Mouse (Mus musculus) liver, embryonic 14.5 days (tissue): ENCODE data around the gene Amdhd2. TPM values are rescaled to one million over a fixed set of nuclear protein-coding genes. Genes with fewer than 3 reads are reported as not detected.

Source experiments
- ATAC-seq: fragments of 200-750 bp; cut with Nextera tagmentation; 2 replicates; pipeline ENCODE4 v1.8.0; 2017; ENCODE audit warnings: moderate number of reproducible peaks, mild to moderate bottlenecking, moderate library complexity; ENCODE audit not compliant: insufficient read depth
- DNase-seq, 3 experiments: peaks; one replicate each; pipeline ENCODE4 v3.0.0-alpha.2; 2012 to 2013; ENCODE audit warnings: low read depth in 3 of 3, low spot score in 3 of 3
- H3K27ac ChIP-seq: fragments of 300-500 bp; sonication (generic); 2 replicates; pipeline ENCODE4 v1.5.1; 2014; ENCODE audit warnings: moderate library complexity, mild to moderate bottlenecking, control low read depth, inconsistent platforms
- H3K27me3 ChIP-seq: fragments of 300-500 bp; sonication (generic); 2 replicates; pipeline ENCODE4 v1.6.1; 2014; ENCODE audit warnings: mild to moderate bottlenecking, low read length, moderate library complexity; ENCODE audit not compliant: control insufficient read depth, insufficient read depth
- H3K36me3 ChIP-seq: fragments of 300-500 bp; sonication (generic); replicated peaks from 2 replicates; pipeline ENCODE4 v1.6.1; 2014; ENCODE audit warnings: low read depth; ENCODE audit not compliant: control insufficient read depth, insufficient read depth
- H3K4me1 ChIP-seq, 2 experiments: fragments of 200-500 bp in 1 of 2; fragments of 300-500 bp in 1 of 2; sonication (generic) in 1 of 2; replicated peaks; 2 replicates each; pipeline ENCODE4 v1.6.1; 2012 to 2014; ENCODE audit warnings: antibody characterized with exemption in 1 of 2, inconsistent platforms in 1 of 2, low read length in 1 of 2; ENCODE audit not compliant: control insufficient read depth in 2 of 2, insufficient read depth in 2 of 2
- H3K4me2 ChIP-seq: fragments of 300-500 bp; sonication (generic); 2 replicates; pipeline ENCODE4 v1.6.1; 2014; ENCODE audit warnings: low read depth, mild to moderate bottlenecking, control low read depth, moderate library complexity
- H3K4me3 ChIP-seq, 2 experiments: fragments of 200-500 bp in 1 of 2; fragments of 300-500 bp in 1 of 2; sonication (generic) in 1 of 2; 2 replicates each; pipeline ENCODE4 v1.5.1; 2012 to 2014; ENCODE audit warnings: low read depth in 2 of 2, low read length in 2 of 2, mild to moderate bottlenecking in 2 of 2, control low read depth in 1 of 2, inconsistent platforms in 1 of 2, moderate library complexity in 1 of 2; ENCODE audit not compliant: insufficient read depth in 1 of 2
- H3K9ac ChIP-seq: fragments of 300-500 bp; sonication (generic); replicated peaks from 2 replicates; pipeline ENCODE4 v1.6.1; 2014; ENCODE audit warnings: mild to moderate bottlenecking, control low read depth, moderate library complexity
- H3K9me3 ChIP-seq: fragments of 300-500 bp; sonication (generic); 2 replicates; pipeline ENCODE4 v1.6.1; 2016; ENCODE audit warnings: low read length, mixed read lengths; ENCODE audit not compliant: control insufficient read depth
- CTCF ChIP-seq: IDR thresholded peaks from 2 replicates; pipeline ENCODE4 v1.5.1; 2016; ENCODE audit warnings: antibody characterized with exemption, low read depth, control low read depth
- EP300 ChIP-seq: IDR thresholded peaks from 2 replicates; pipeline ENCODE4 v1.6.1; 2016; ENCODE audit warnings: antibody characterized with exemption, low read depth
- WGBS: fragments of 180-500 bp; shearing (Covaris S2); extraction: QIAGEN DNeasy Blood & Tissue Kit; methylation state at CpG from one replicate; pipeline ENCODE4 v1.1.7; 2014; ENCODE audit not compliant: insufficient replicate concordance; 5-methylcytosine and 5-hydroxymethylcytosine counted together
- polyA plus RNA-seq, 2 experiments: library from polyadenylated mRNA; depleted of rRNA in 1 of 2; stranded (reverse) in 1 of 2; unstranded in 1 of 2; fragments of >200 nt; fragmentation: Nextera tagmentation in 1 of 2; extraction: Ambion mirVana in 1 of 2; gene quantifications; 2 replicates each; pipeline versions ENCODE4 v1.2.1 to v1.2.3; 2012 to 2014

Amdhd2 gene
- polyA plus RNA-seq, 2 experiments, result 11.6 to 17.6 TPM

GRCm38 (mm10) chr17:24119446-24119845 lies 44.1 kb downstream of the Amdhd2 start:
- no peaks in the 10 kb centered on the region for H3K27me3 ChIP-seq
- DNase-seq (no peak), ATAC-seq (no peak)
- H3K9me3 ChIP-seq, result no peaks in the 10 kb centered on the region
- H3K4me2 ChIP-seq, result no peak overlapping the region
- WGBS, result 75% methylated on average over 3 of the region's 3 CpGs
- H3K4me1 ChIP-seq, result peaks cover 0 to 4% of the 10 kb centered on the region in 2 experiments; a peak in 1 of 4 replicates
- H3K4me3 ChIP-seq, result no peak overlapping the region
- no peaks in the 10 kb centered on the region for H3K36me3 ChIP-seq
- H3K9ac ChIP-seq, result no peak overlapping the region
- TF ChIP-seq EP300, result no peak
- H3K27ac ChIP-seq, result no peak overlapping the region

- Histone ChIP-seq H3K27ac (no peak overlapping the region), H3K9ac (no peak overlapping the region), H3K4me3 (no peak overlapping the region), H3K4me1 (no peaks in the 10 kb centered on the region), H3K4me2 (no peak overlapping the region), H3K9me3 (no peaks in the 10 kb centered on the region), H3K27me3 (no peaks in the 10 kb centered on the region), H3K36me3 (peaks cover 14% of the 10 kb centered on the region)
- WGBS, result 82% methylated on average over 4 of the region's 4 CpGs
- ATAC-seq, result no peak
- no peak for TF ChIP-seq CTCF
- no peak for TF ChIP-seq EP300
- DNase-seq, result no peak
Measured at GRCm38 (mm10) chr17:24113031-24113430, 50.5 kb downstream of the Amdhd2 start.

GRCm38 (mm10) chr17:24111256-24111655 lies 52.3 kb downstream of the Amdhd2 start:
- 89% methylated on average over 1 of the region's 1 CpGs for WGBS
- no peak overlapping the region for H3K9ac ChIP-seq
- no peak overlapping the region for H3K4me3 ChIP-seq
- DNase-seq (no peak), ATAC-seq (no peak)
- H3K4me2 ChIP-seq, result no peak overlapping the region
- no peak overlapping the region for H3K27ac ChIP-seq
- peaks cover 14% of the 10 kb centered on the region for H3K36me3 ChIP-seq
- H3K9me3 ChIP-seq, result no peaks in the 10 kb centered on the region
- H3K27me3 ChIP-seq, result no peaks in the 10 kb centered on the region
- TF ChIP-seq EP300 (no peak), CTCF (no peak)
- H3K4me1 ChIP-seq, result no peaks in the 10 kb centered on the region

- DNase-seq, result no peak
- ATAC-seq, result no peak
- Histone ChIP-seq H3K9me3 (no peaks in the 10 kb centered on the region), H3K4me3 (no peak overlapping the region), H3K36me3 (peaks cover 14% of the 10 kb centered on the region), H3K27ac (no peak overlapping the region), H3K4me1 (no peaks in the 10 kb centered on the region), H3K27me3 (no peaks in the 10 kb centered on the region), H3K9ac (no peak overlapping the region), H3K4me2 (no peak overlapping the region)
- no peak for TF ChIP-seq EP300
- TF ChIP-seq CTCF, result no peak
- WGBS, result 69% methylated on average over 1 of the region's 1 CpGs
Measured at GRCm38 (mm10) chr17:24108896-24109295, 54.7 kb downstream of the Amdhd2 start.

Other genes starting within 250 kb of the Amdhd2 start
- not detected in 2 replicates for gene Dcpp3, start 246.3 kb downstream of the Amdhd2 start, polyA plus RNA-seq (2012; rRNA removed)
- not detected in 2 replicates for gene Dcpp3, start 246.3 kb downstream of the Amdhd2 start, polyA plus RNA-seq (2014; fragmentation: Nextera tagmentation; extraction: Ambion mirVana)
- gene Sbp, start 222.1 kb downstream of the Amdhd2 start, polyA plus RNA-seq (2012; rRNA removed), result not detected in 2 replicates
- not detected in 2 replicates for gene Sbp, start 222.1 kb downstream of the Amdhd2 start, polyA plus RNA-seq (2014; fragmentation: Nextera tagmentation; extraction: Ambion mirVana)
- not detected in 2 replicates for gene Sbpl, start 208.5 kb downstream of the Amdhd2 start, polyA plus RNA-seq (2012; rRNA removed)
- gene Sbpl, start 208.5 kb downstream of the Amdhd2 start, polyA plus RNA-seq (2014; fragmentation: Nextera tagmentation; extraction: Ambion mirVana), result not detected in 2 replicates
- gene Prss30, start 183.2 kb downstream of the Amdhd2 start, polyA plus RNA-seq (2012; rRNA removed), result 0.07 and 0.13 TPM in 2 replicates
- gene Prss30, start 183.2 kb downstream of the Amdhd2 start, polyA plus RNA-seq (2014; fragmentation: Nextera tagmentation; extraction: Ambion mirVana), result 0.06 TPM in 1 of 2 replicates, not detected in the other
- gene Prss22, start 165.7 kb downstream of the Amdhd2 start, polyA plus RNA-seq (2012; rRNA removed), result not detected in 2 replicates
- gene Prss22, start 165.7 kb downstream of the Amdhd2 start, polyA plus RNA-seq (2014; fragmentation: Nextera tagmentation; extraction: Ambion mirVana), result not detected in 2 replicates
- gene Prss27, start 125.6 kb downstream of the Amdhd2 start, polyA plus RNA-seq (2012; rRNA removed), result not detected in 2 replicates
- gene Prss27, start 125.6 kb downstream of the Amdhd2 start, polyA plus RNA-seq (2014; fragmentation: Nextera tagmentation; extraction: Ambion mirVana), result not detected in 2 replicates
- 9.3 and 10.0 TPM in 2 replicates for gene Kctd5, start 90.3 kb downstream of the Amdhd2 start, polyA plus RNA-seq (2012; rRNA removed)
- gene Kctd5, start 90.3 kb downstream of the Amdhd2 start, polyA plus RNA-seq (2014; fragmentation: Nextera tagmentation; extraction: Ambion mirVana), result 10.9 and 11.3 TPM in 2 replicates
- 8.5 and 9.7 TPM in 2 replicates for gene Pdpk1, start 12.8 kb downstream of the Amdhd2 start, polyA plus RNA-seq (2012; rRNA removed)
- gene Pdpk1, start 12.8 kb downstream of the Amdhd2 start, polyA plus RNA-seq (2014; fragmentation: Nextera tagmentation; extraction: Ambion mirVana), result 24.5 and 25.5 TPM in 2 replicates
- 236 and 271 TPM in 2 replicates for gene Atp6v0c, start 5.9 kb upstream of the Amdhd2 start, polyA plus RNA-seq (2012; rRNA removed)
- gene Atp6v0c, start 5.9 kb upstream of the Amdhd2 start, polyA plus RNA-seq (2014; fragmentation: Nextera tagmentation; extraction: Ambion mirVana), result 326 and 346 TPM in 2 replicates
- 14.1 TPM in 2 replicates for gene Tbc1d24, start 41.8 kb upstream of the Amdhd2 start, polyA plus RNA-seq (2012; rRNA removed)
- gene Tbc1d24, start 41.8 kb upstream of the Amdhd2 start, polyA plus RNA-seq (2014; fragmentation: Nextera tagmentation; extraction: Ambion mirVana), result 4.9 and 5.4 TPM in 2 replicates
- gene Ntn3, start 45.8 kb upstream of the Amdhd2 start, polyA plus RNA-seq (2012; rRNA removed), result 0.59 and 0.64 TPM in 2 replicates
- gene Ntn3, start 45.8 kb upstream of the Amdhd2 start, polyA plus RNA-seq (2014; fragmentation: Nextera tagmentation; extraction: Ambion mirVana), result 0.45 and 0.69 TPM in 2 replicates
- gene Tedc2, start 57.1 kb upstream of the Amdhd2 start, polyA plus RNA-seq (2012; rRNA removed), result 18.3 and 21.1 TPM in 2 replicates
- 7.7 and 7.9 TPM in 2 replicates for gene Tedc2, start 57.1 kb upstream of the Amdhd2 start, polyA plus RNA-seq (2014; fragmentation: Nextera tagmentation; extraction: Ambion mirVana)
- gene Ccnf, start 87.7 kb upstream of the Amdhd2 start, polyA plus RNA-seq (2012; rRNA removed), result 34.0 and 36.9 TPM in 2 replicates
- 69.5 and 71.7 TPM in 2 replicates for gene Ccnf, start 87.7 kb upstream of the Amdhd2 start, polyA plus RNA-seq (2014; fragmentation: Nextera tagmentation; extraction: Ambion mirVana)
- 0.04 TPM in 1 of 2 replicates, not detected in the other for gene Abca17, start 187.3 kb upstream of the Amdhd2 start, polyA plus RNA-seq (2012; rRNA removed)
- gene Abca17, start 187.3 kb upstream of the Amdhd2 start, polyA plus RNA-seq (2014; fragmentation: Nextera tagmentation; extraction: Ambion mirVana), result not detected in 2 replicates
- 14.4 and 14.8 TPM in 2 replicates for gene Abca3, start 188.2 kb upstream of the Amdhd2 start, polyA plus RNA-seq (2012; rRNA removed)
- gene Abca3, start 188.2 kb upstream of the Amdhd2 start, polyA plus RNA-seq (2014; fragmentation: Nextera tagmentation; extraction: Ambion mirVana), result 12.5 and 14.4 TPM in 2 replicates